Mouse (Mus musculus) ovary, adult 18-20 months (tissue): ENCODE measurements around the gene Cyb561d1.
A peak's percentile ranks its signal among the peaks of the same experiment; 100 is the strongest.

Experiments used
- DNase-seq: peaks from one replicate; pipeline ENCODE4 v3.0.0; 2022; ENCODE audit warnings: low spot score, mixed read lengths

Cyb561d1 gene

DNA sequence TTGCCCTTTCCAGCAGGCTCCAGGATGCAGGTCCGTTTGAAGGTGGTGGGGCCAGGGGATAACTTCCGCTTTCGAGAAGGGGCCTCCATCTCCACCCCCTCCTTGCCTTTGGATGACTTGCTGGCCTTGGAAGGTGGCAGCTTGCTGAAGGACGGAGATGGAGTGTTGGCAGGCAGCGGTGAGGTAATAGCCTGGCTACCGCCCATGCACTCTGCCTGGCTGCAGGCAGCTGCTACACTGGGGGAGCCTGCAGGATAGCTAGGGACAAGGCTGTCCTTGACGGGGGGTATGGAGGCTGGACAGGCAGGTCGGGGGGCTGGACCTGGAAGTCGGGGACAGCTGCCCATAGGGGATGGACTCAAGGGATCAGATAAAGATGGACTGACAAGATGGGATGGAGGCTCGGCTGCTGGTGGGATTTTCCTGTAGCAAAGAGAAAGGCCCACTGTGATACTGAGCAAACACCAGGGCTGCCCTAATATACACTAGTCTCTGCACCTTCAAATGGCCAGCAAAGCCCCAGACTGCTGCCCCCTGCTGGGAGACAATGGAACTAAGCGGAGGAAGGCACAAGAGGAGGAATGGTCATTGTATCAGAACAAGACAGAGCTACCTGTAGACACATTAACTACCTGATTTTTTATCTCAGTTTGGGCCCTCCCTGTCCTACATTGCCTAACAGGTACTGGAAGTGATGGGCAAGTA is 2.8 kb upstream of the Cyb561d1 start:
- DNase-seq, result no peak

DNA sequence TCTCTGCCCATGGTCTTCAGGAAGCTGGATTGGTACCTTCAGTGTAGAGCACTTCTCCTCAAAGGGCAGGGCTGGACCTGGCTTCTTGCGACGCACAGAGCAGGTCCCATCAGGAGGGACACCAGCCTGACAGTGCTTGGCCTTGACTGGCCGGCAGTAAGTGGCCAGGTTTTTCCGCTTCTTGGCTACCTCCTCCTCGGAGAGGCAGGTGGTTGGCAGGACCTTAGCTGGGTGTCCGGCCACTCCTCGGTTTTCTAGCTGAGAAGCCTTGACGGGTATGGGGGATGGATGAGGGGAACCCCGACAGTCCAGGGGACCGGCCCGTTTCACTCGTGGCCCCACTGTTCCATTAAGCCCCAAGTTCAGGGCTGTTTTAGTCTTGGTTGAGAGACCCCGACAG is 2.2 kb upstream of the Cyb561d1 start:
- no peak for DNase-seq

DNA sequence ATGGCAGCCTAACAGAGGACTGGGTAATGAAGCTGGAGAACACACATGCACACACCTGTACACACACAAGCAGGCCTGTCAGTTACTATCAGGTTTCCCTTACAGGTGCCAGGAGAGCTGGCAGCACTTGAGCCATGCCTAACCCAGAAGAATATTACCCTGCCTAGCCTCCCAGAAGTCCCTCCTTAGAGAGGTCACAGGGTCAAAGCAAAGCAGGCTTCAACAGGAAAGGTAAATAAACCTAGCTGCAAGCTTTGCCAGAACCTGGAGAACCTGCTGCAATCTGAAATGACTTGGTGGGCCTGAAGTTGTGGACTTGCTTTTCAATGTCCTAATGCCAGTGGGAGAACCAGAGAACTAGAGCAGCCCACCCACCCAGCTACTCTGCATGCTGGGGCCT is 1.5 kb upstream of the Cyb561d1 start:
- no peak for DNase-seq

DNA sequence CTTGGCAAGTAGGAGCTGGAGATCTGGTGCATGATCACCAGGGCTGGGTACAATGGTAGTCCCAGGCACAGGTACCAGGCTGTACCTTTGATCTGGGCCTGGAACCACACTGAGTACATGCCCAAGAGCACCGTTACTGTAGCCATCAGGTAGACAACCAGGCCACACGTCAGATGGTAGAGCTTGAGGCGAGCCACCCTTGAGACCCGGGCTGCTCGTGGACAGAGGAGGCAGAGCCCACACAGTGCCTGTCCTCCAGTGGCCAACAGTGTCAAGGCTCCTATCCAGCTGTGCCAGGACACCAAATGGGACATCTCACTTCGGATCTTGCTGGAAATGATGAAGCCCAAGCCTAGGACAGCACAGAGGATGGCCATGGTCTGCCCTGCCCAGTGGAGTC is 1.8 kb downstream of the Cyb561d1 start:
- no peak for DNase-seq

DNA sequence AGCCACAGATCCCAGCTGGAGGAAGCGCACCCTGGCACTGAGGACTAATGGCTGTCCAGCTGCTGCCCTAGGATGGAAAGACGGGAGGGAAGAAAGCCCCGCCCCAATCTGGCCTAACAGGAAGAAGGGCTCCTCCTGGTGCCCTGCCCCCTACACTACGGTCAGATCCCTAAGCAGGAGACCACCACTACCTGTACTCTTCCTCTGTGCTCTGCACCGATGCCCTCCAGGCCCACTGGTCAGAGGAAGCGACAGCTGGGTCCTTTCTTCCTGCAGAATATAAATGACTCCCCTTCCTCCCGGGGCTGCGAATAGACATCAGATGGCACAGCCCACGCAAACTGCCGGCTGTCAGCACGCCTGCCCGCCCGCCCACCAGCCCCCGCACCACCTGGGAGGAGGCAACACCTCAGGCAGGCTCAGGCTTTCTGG is 3.9 kb downstream of the Cyb561d1 start:
- DNase-seq, result no peak

DNA sequence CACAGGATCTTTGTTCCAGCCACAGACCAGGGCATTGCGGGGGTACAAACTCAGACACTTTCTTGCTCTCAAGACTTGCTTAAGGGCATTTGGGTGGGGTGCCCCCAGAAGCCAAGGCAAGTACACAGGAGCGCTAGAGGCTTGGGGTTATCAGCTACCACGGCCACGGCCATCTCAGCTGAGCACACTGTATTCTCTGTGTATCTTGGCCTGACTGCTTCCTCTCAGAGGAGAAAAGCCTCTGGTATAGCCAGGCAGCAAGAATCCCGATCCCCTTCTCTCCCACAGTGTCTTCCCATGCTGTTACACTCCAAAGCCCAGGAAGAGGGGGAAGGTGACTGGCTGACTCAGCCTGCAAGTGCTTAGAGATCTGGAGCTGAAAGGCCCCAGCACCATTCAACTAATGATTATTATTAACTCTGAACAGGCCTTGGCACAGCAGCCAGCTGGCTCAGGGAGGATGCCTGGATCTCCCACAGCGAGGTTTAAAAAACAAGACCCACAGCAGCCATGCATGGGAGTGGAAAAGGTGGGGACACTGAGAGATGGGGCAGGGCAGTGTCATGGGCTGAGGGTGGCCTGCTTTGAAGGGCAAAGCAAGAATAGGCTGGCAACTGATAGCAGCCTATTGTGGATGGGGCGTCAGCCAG is 4.9 kb downstream of the Cyb561d1 start:
- no peak for DNase-seq

DNA sequence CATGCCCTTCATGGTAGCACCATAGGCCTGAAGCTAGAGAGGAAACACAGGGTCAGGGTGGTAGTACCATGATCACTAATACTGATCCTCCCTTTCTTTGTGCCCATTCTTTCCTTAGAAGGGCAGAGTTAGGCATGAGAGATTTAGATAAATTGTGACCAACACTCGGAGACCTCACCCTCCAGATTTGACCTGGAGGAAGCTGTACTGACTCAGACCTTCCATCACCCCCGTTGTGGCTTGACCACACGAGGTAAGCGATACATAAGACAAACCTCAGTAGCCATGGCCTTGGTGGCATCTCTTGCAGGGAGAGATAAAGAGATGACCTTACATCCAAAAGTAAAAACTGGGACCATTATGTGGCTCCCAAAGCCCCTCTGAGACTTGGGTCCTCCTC is 5.7 kb downstream of the Cyb561d1 start:
- no peak for DNase-seq

DNA sequence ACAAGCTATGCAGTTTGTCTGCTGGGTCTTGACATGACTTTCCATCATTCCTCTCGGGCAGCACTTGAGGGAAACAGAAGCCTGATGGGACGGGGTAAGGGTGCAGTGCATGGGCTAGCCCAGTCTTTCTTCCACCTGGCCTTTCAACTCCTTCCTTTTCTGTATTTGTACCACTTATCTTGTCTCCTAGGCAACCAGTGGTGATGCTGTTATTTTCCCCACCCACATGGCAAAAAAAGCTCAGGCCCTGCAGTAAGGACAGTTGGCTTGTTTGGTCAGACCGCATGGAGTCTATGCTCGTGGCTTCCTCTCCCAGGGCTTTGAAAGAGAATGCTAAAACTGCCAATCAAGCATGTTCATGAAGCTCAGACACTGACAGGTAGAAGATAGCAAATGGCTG is 7.3 kb downstream of the Cyb561d1 start:
- DNase-seq, result no peak

DNA sequence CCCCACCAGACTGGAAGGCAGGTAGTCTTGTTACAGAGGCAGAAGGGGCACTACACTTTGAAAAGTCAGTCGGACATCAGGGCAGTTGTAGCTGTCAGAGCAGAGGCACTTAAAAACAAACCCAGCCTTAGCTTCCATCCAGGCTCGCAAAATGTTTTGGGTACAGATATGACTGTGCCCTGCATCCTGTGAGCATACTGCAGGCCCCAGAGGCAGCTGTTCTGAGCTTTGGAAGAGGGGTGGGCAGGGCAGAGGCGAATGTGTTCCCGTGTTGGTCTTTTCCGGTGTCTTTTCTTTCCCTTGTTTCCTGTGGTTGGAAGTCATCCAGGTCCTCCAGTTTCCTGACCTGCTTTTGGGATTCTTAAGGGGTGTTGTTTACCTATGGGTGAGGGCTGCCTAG is 11.1 kb downstream of the Cyb561d1 start:
- DNase-seq, result no peak

DNA sequence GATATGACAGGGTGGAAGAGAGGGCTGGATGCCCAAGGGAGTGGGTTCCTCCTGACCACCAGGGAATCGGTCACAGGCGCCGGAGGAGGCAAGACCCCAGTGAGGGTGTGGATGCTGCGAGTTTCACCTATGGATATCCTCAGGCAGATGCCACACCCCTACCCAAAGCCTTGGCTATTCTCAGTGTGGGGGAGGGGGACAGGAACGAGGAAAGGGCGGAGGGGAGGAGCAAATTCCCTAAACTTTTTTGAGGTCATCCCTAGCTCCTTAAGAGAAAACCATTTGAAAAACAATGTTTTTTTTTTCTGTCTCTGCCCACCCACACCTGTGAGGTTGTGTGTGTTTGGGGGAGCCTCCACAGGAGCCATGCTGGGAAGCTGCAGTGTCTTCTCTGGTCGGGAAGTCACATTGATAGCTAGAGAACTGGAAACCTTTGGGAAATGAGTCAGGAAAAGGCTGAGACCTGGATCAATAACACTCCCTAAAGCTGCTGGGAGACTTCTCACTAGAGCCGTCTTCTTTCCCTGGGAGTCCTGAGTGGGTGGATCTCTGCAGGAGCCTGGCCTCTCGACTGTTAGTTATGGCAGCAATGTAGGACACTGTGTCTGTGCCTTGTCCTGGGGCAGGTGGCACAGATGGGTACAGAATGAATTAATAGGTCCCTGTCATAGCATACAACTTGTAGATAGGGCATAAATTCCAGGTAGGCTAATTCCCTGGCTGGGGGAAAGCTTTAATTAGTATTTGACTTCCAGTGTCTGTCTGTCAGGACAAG is 12.1 kb downstream of the Cyb561d1 start:
- DNase-seq, result no peak

DNA sequence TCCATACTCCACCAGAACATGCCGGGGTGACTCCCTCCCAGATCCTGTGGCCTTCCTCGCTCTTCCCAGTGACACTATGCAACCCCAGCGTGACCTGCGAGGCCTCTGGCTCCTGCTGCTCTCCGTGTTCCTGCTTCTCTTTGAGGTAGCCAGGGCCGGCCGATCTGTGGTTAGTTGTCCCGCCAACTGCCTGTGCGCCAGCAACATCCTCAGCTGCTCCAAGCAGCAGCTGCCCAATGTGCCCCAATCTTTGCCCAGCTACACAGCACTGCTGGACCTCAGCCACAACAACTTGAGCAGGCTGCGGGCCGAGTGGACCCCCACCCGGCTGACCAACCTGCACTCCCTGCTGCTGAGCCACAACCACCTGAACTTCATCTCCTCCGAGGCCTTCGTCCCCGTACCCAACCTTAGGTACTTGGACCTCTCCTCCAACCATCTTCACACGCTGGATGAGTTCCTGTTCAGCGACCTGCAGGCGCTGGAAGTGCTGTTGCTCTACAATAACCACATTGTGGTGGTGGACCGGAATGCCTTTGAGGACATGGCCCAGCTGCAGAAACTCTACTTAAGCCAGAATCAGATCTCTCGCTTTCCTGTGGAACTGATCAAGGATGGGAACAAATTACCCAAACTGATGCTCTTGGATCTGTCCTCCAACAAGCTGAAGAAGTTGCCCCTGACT is 13.8 kb downstream of the Cyb561d1 start:
- no peak for DNase-seq

DNA sequence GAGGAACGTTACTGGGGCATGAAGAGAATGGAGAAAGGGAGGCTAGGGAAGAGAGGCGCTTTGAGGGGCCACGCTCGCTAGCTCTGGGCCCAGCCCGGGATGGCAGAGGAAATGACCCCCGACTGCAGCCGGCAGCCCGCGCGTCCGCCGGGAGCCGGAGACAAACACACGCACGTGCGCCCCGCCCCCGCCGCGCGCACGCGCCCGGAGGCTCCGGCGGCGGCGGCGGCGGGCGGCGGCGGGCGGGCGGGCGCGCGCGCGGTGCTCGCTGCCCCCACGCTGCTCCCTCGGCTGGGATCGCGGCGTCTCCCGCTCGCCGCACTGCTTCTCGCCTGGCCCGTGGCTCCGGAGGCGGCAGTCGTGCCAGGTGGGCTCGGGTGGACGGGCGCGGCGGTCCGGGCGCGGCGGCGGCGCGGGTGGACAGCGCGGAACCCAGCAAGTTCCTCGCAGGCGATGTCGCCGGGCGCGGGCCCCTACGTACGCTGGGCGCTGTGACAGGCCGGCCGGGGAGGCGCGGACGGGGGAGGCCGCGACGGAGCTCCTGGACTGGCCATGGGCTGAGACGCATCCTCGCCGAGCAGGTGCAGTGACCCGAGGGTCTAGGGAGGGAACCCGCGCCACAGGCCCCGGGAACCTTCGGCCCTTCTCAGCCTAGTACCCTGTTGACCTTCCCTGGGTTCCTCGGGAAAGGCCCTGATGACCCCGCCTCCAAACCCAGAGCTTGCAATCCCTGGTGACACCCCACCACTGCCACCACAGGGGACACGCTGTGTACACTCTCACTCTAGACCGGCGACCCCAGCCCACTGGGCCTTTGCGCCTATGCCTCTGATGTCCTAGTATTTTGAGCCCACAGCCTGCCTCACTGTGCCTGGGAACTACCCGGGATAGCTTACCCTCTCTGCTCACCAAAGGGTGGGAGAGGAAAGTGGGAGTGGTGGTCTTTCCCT is 14.6 kb downstream of the Cyb561d1 start, which contains the start of gene Amigo1:
Gene Amigo1 (plus strand): TSS at position 238 of the 950 bp plus-strand sequence.
- DNase-seq, result no peak

DNA sequence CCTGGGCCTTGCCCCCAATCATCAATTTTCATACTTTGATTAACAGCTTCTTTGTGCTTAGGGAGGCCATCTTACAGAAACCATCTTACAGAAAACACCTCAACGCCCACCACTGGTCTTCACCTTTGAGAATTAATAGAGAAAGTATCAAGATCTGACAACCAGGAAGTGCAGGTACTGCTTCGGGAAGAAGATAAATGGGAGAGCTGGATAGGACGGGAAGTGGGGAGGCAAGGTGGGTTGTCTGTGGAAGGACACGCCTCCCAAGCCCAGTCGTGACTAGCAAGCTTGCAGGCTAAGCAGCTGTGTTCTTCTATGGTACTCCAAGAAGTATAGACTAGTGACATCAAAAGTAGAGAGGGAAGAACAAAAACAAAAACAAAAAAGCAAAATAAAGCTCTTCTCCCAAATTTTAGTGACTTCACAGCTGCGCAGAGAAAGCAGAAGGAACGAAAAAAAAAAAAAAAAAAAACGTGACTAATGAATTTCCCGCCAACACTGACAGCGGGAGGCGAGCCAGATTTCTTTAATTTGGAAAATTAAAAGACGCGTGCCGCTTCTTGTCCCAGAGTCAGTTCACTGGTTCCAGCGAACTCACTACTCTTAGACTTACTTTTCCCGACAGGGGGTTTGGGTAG is 15.4 kb downstream of the Cyb561d1 start:
- no peak for DNase-seq

DNA sequence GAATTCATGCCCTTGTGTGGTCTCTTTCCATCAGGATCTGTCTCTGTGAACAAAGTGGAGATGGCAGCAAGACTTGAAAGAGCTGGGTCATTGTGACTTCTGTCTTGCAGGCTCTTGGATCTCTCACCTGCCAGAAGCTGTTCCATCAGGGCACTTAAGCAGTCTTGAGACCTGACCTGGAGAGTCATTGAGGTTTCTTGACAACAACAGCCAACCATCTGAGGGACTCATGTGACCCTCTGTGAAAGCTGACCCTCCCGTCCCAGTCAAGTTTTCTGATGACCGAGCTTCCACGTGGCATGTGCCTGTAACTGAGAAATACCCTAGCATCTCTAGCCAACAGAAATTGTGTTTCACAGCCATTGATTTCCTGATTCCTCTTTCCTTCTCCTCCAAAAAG is 16.3 kb downstream of the Cyb561d1 start:
- DNase-seq, result no peak

DNA sequence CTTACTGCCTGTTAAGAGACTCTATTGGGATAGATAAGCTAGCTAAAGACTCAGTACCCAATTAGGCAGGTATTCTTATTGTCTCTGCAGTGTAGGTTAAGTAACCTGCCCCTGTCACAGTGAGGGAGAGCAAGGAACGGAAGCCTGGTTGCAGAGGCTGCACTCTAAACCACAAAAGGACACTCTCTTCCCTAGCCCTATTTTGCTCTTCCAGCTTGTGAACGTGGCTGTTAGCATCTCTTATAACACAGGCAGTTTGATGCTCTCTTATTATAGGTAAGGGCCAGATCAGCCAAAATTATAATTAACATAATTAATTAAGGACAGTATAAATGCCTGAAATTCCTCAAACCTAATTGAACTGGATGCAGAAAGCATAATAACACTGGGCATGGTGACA is 20.5 kb downstream of the Cyb561d1 start:
- DNase-seq, result no peak

DNA sequence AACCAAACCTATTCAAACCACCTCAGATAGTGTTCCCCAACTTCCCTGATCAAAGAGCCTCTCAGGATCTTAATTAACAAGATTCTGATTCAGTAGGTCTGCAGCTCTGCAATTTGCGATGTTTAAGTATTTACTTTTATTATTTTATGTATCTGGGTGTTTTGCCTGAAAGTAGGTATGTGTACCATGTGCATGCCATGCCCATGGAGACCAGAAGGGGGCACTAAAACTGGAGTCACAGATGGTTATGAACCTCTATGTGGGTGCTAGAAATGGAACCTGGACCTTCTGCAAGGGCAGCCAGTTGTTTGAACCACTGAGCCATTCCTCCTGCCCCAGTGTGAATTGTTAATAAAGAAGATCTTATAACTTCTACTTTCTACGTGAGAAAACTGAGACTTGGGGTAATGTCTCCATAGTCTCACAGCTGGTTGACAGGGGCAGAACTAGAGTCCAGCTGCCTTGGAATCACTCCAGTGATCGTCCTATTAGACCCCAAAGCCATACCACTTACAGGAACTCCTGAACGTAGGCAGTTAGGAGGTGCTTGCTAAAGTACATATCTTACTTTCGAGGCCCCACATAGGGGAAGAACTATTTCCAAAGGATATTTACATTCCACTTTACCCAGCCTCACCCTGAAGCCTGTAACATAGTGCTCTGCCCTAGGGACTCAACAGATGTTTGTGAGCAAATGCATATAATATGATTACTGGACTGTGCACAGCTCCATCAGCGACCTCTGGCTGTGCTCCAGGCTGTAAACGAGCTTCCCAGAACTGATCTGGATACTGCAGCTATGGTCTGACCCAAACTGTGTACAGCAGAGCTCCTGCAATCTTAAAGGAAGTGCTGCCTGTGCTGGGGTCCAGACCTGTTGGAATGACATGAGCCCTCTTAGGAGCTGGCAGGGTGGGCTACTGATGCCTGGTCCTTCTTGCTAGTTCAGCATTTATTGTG is 22.0 kb downstream of the Cyb561d1 start:
- DNase-seq, result no peak

DNA sequence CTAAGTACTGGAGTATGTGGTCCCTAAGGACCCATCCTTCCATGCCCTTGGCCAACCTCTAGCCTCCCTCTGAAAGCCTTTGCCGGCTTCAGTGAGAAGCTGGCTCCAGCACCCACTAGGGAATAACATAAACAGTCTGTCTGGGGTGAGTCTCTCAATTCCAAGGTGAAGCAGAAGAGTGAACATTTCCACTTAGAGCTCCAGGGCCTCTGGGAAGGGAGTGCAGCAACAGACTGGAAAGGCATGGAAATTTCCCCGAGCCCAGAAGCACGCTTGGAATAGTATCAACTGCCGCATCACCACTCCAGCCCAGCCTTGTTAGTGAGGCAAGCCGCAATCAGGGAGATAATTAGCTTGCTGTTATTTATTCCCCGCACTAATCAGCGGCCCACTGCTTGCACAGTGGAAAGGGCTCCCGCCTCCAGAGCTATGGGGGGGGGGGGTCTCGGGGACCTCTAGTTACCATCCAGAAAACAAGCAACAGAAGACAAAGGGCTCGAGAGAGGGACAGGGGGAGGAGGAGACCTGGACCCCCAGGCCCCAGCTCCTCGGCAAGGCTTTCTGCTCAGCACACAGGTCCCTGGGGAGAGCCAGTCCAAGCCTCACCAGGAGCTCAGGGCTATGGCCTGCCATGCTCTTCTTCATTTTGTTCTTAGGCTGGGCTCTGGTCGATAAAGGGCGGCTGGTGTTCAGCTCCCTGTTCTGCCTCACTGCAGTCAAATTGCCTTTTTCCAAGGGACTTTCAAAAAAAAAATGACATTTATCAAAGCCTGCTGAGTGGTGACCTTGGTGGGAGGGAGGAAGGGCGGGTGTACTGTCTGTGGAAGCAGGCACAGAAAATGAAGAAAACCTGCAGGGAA is 26.1 kb downstream of the Cyb561d1 start:
- DNase-seq, result peak; percentile 64

DNA sequence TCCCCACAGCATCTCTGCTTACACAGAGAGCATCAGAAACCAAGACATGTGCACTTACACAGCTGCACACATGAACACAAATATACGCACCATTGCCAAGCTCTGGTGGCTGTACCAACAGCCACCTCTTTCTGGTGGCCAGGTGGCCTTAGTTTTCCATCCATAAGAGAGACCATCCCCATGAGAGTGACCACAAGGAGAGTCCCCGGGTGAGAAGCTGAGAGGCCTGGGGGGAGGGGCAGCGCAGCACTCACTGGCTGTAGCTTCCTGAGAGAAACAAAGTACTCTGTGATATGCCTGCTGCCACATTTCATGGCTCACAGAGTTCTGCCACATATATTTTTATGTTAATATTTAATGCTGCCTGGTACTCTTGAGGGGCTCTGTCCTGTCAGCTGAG is 31.8 kb downstream of the Cyb561d1 start:
- no peak for DNase-seq

DNA sequence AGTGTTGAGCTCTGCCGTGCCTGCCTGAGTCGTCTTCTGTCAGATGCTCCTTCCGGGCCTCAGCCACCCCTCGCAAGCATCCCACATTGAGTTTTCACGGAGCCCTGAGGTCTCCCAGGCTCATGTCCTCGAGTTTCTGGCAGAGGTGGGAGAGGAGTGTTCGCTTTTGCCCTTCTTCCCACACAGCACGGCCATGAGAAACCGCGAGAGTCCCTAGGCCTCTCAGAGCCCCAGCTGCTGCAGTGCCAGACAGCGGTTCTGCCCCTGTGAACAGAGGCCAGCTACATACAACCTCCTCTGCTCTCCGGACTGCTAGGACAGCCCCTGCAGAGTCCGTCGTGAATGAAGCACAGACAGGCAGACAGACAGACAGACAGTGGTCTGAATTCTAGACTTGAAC is 33.5 kb downstream of the Cyb561d1 start:
- no peak for DNase-seq
